Mouse (Mus musculus) neural tube, embryonic 15.5 days (tissue): ENCODE results near the gene Fam222a. TPM values are rescaled to one million over a fixed set of nuclear protein-coding genes. Genes with fewer than 3 reads are reported as not detected.
A peak's percentile ranks its signal among the peaks of the same experiment; 100 is the strongest.

Experiments used
- ATAC-seq: fragments of 200-750 bp; cut with Nextera tagmentation; 2 replicates; pipeline ENCODE4 v1.8.0; 2017; ENCODE audit warnings: mild to moderate bottlenecking, moderate TSS enrichment, moderate library complexity; ENCODE audit not compliant: low FRiP score
- H3K27ac ChIP-seq: fragments of 300-500 bp; sonication (generic); replicated peaks from 2 replicates; pipeline ENCODE4 v1.5.1; 2015; ENCODE audit warnings: mild to moderate bottlenecking, inconsistent platforms
- H3K27me3 ChIP-seq: fragments of 300-500 bp; sonication (generic); replicated peaks from 2 replicates; pipeline ENCODE4 v1.6.1; 2015; ENCODE audit warnings: inconsistent platforms
- H3K36me3 ChIP-seq: fragments of 300-500 bp; sonication (generic); 2 replicates; pipeline ENCODE4 v1.6.1; 2015; ENCODE audit warnings: inconsistent platforms
- H3K4me1 ChIP-seq: fragments of 300-500 bp; sonication (generic); 2 replicates; pipeline ENCODE4 v1.6.1; 2015; ENCODE audit warnings: inconsistent platforms
- H3K4me2 ChIP-seq: fragments of 300-500 bp; sonication (generic); 2 replicates; pipeline ENCODE4 v1.6.1; 2015; ENCODE audit warnings: inconsistent platforms, mild to moderate bottlenecking, moderate library complexity
- H3K4me3 ChIP-seq: fragments of 300-500 bp; sonication (generic); replicated peaks from 2 replicates; pipeline ENCODE4 v1.5.1; 2015; ENCODE audit warnings: mild to moderate bottlenecking, inconsistent platforms
- H3K9ac ChIP-seq: fragments of 300-500 bp; sonication (generic); replicated peaks from 2 replicates; pipeline ENCODE4 v1.6.1; 2015; ENCODE audit warnings: mild to moderate bottlenecking, inconsistent platforms
- H3K9me3 ChIP-seq: fragments of 300-500 bp; sonication (generic); replicated peaks from 2 replicates; pipeline ENCODE4 v1.6.1; 2016; ENCODE audit warnings: inconsistent platforms
- WGBS: fragments of 180-500 bp; shearing (Covaris S2); methylation state at CpG from one replicate; pipeline ENCODE4 v1.1.7; 2015; ENCODE audit warnings: mixed read lengths; 5-methylcytosine and 5-hydroxymethylcytosine counted together
- polyA plus RNA-seq: library from polyadenylated mRNA; unstranded; fragments of >200 nt; fragmentation: Nextera tagmentation; extraction: Ambion mirVana; gene quantifications from 2 replicates; pipeline ENCODE4 v1.2.1, GENCODE M21; 2015

The Fam222a gene
- polyA plus RNA-seq, 1 experiment from 2014 or later, result 4.7 TPM

DNA sequence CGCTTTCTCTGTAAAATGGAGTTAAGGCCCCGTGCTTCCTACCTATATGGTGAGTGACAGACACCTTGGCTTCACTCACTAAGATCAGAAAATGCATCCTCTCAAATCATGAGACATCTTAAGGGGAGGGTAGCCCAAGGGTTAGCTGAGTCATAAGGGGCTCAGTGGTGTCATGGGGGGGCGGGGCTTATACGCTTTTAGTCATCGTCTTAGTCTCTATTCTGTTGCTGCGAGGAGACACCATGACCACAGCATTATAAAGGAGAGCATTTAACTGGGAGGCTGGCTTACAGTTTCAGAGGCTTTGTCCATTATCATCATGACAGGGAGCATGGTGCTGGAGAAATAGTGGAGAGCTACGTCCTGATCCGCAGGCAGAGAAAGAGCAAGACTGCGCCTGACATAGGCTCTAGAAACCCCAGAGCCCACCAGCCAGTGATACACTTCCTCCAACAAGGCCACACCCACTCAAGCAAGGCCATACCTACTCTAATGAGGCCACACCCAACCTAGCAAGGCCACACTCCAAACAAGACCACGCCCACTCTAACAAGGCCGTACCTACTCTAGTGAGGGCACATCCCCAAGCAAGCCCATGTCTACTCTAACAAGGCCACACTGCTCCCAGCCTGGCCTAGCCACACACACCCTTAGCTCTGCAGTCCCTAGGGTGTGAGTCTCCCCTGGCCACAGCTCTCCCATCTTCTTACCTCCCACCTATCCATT is 48.7 kb downstream of the Fam222a start:
- Histone ChIP-seq H3K4me3 (no peak overlapping the region), H3K36me3 (peaks cover 8% of the 10 kb centered on the region), H3K4me2 (no peak overlapping the region), H3K9me3 (no peaks in the 10 kb centered on the region), H3K9ac (no peak overlapping the region), H3K27ac (no peak overlapping the region), H3K27me3 (no peaks in the 10 kb centered on the region; the same call in 1 of the 2 replicates), H3K4me1 (peaks cover 3% of the 10 kb centered on the region; the same call in 1 of the 2 replicates)
- no peak for ATAC-seq
- 76% methylated on average over 11 of the region's 11 CpGs for WGBS

DNA sequence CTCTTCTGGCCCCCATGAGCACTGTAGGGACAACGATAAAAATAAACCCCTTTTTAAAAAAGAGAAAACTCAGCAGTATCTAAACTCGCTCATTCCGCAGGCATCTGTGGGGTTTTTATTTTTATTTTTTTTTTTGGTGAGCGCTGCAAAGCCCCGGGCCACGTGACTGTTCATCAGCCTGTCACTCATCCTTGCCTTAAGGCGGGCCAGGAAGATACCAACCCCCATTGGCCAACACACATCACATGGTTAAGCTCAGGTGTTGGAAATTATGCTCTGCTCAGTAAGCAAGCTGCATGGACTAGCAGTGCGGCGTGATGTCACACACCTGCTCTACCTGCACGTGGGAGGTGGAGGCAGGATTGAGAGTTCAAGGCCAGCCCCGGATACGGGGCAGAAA is 50.0 kb downstream of the Fam222a start:
- no peak for ATAC-seq
- Histone ChIP-seq H3K9me3 (no peaks in the 10 kb centered on the region), H3K9ac (no peak overlapping the region), H3K4me3 (no peak overlapping the region), H3K4me1 (0 out of 2 replicates have a peak, but pooled peaks cover under 1% of the 10 kb centered on the region), H3K27ac (no peak overlapping the region), H3K36me3 (peaks cover 3% of the 10 kb centered on the region; the same call in 1 of the 2 replicates), H3K4me2 (no peak overlapping the region), H3K27me3 (no peaks in the 10 kb centered on the region; the same call in 1 of the 2 replicates)
- 79% methylated on average over 12 of the region's 12 CpGs for WGBS

DNA sequence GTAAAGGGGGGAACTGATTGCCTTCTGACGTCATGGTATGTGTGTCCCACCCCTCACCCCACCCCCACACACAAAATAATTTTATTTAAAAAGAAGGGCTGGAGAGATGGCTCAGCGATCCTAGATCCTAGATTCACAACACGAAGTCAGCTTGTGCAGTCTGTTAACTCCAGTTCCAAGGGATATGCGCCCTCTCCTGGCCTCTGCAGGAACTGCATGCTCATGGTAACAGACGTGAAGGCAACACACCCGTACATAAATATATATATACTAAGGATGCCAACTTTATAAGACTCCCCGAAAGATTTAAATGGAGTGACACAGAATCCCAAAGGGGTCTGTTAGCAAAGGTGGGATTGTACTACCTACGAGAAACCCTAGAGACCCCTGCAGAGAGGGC is 51.0 kb downstream of the Fam222a start:
- Histone ChIP-seq H3K4me2 (no peak overlapping the region), H3K36me3 (0 out of 2 replicates have a peak, but pooled peaks cover under 1% of the 10 kb centered on the region), H3K27ac (no peak overlapping the region), H3K9ac (no peak overlapping the region), H3K4me3 (no peak overlapping the region), H3K4me1 (no peaks in the 10 kb centered on the region), H3K27me3 (no peaks in the 10 kb centered on the region; the same call in 1 of the 2 replicates), H3K9me3 (no peaks in the 10 kb centered on the region)
- no peak for ATAC-seq
- 27% methylated on average over 8 of the region's 8 CpGs for WGBS

DNA sequence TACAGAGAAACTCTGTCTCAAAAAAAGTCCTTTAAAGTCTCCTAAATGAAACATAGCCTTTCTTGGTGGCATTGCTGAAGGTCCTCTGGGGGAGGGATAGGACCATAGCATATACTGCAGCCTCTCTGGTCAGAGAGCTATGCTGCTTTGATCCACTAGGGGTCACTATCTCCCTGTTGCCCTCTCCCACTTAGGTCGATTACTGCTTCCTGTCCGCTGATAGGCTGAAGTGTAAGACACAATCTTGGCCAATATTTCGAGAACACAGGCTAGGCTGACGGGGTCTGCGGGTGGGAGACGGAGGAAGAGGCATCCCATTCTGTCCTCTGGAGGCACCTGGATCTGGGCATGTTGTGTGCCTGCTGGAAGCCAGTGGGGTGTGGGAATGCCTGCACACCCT is 52.5 kb downstream of the Fam222a start:
- Histone ChIP-seq H3K4me1 (no peaks in the 10 kb centered on the region), H3K27me3 (no peaks in the 10 kb centered on the region; the same call in 1 of the 2 replicates), H3K9ac (no peak overlapping the region), H3K36me3 (no peaks in the 10 kb centered on the region), H3K4me3 (no peak overlapping the region), H3K27ac (no peak overlapping the region), H3K9me3 (no peaks in the 10 kb centered on the region), H3K4me2 (no peak overlapping the region)
- 46% methylated on average over 6 of the region's 6 CpGs for WGBS
- no peak for ATAC-seq

DNA sequence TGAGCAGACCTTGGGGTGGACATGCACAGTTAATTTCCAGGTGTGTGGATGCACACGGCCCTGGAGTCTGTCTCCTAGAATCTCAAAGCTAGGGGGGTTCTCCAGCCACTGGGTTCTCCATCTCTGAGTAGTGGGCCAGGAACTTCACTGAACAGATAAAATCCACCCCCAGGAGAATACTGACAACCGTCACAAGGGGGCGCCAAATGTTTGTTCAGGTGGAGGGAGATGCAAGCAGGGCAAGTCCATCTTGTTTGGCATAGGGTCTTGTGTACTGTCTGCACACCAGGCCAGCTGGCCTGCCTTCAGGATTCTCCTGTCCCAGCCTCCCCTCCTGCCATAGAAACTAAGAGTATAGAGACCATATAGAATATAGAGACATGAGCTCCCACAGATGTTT is 57.8 kb downstream of the Fam222a start:
- Histone ChIP-seq H3K4me1 (no peaks in the 10 kb centered on the region), H3K9me3 (no peaks in the 10 kb centered on the region), H3K27me3 (no peaks in the 10 kb centered on the region; the same call in 1 of the 2 replicates), H3K4me2 (no peak overlapping the region), H3K27ac (no peak overlapping the region), H3K4me3 (no peak overlapping the region), H3K36me3 (no peaks in the 10 kb centered on the region), H3K9ac (no peak overlapping the region)
- ATAC-seq, result no peak
- 16% methylated on average over 3 of the region's 3 CpGs for WGBS

DNA sequence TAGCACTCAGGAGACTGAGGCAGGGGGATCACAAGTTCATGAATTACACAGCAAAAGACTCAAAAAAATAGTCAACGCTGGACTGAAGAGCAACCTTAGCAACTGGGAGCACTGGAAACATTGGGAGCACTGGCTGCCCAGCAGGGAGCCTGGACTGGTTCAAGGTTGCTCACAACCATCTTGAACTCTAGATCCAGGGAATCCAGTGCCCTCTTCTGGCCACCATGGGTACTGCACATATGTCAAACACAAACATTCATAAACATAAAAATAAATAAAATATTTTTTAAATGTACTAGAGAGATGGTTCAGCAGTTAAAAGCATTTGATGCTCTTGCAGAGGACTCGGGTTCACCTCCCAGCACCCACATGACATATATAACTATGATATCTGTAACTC is 63.5 kb downstream of the Fam222a start:
- Histone ChIP-seq H3K27me3 (no peaks in the 10 kb centered on the region; the same call in 1 of the 2 replicates), H3K27ac (no peak overlapping the region), H3K4me1 (no peaks in the 10 kb centered on the region), H3K36me3 (no peaks in the 10 kb centered on the region), H3K9me3 (no peaks in the 10 kb centered on the region), H3K9ac (no peak overlapping the region), H3K4me2 (no peak overlapping the region), H3K4me3 (no peak overlapping the region)
- no peak for ATAC-seq
- WGBS, result 49% methylated on average over 2 of the region's 2 CpGs

DNA sequence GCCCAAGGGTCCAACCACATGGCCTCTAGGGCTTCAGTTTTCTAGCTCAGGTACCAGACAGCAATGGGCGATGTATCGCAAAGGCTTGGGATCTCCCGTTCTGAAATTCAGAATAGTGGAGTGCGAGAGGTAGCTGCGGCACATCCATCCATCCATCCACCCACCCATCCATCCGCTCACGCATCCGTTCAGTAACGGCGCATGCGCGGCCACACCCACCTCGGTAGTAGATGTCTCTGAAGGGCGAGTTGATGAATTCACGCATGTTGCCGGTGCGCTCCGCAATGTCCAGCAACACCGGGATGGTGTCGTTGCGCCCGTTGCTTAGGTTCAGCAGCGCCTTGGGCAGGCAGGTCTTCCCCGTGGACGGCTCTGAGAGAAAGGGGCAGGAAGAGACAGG is 68.3 kb downstream of the Fam222a start:
- ATAC-seq, result no peak
- no peak overlapping the region for H3K27ac ChIP-seq
- no peaks in the 10 kb centered on the region for H3K36me3 ChIP-seq
- peaks cover 10% of the 10 kb centered on the region; the same call in 1 of the 2 replicates for H3K27me3 ChIP-seq
- peaks cover 8% of the 10 kb centered on the region for H3K4me1 ChIP-seq
- no peak overlapping the region for H3K4me2 ChIP-seq
- H3K9me3 ChIP-seq, result no peaks in the 10 kb centered on the region
- H3K9ac ChIP-seq, result no peak overlapping the region
- H3K4me3 ChIP-seq, result no peak overlapping the region
- 82% methylated on average over 25 of the region's 25 CpGs for WGBS

DNA sequence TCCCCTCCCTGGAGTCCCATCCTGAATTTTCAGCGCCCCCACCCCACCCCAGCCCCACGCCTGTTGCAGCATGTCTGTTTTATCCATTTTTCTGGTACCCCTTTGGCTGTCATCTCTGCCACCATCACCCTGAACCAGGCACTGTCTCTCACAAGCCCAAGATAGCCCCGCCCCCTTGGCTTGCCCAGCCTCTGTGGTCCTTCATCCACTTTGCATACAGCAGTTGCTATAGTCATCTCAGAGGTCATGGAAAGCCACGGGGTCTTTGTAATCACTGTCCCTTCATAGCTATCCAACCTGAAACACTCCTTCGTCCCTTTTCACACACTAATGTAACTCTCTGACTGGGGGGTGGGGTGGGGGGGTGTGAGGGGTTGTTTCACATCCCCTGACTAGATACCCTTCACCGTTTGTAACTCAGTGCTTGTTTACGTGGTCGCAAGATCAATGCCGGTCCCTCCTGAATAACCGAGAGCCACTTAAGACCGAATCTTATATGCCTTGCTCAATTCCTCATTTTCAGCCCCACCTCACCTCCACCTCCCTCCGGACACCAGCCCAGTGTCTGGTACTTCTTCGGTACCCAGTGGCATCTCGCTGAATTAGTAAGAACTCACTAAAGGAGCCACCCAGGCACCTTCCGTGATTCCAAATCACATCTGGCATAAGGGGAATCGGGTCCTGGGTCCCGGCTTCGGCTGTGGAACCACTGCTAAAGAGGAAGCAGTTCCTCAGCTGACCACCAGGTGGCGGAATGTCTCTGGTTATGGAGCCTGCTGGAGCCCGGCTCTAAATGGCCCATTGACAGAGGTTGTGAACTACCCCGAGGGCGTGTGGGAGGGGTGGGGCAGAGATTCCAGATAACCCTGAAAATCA is 71.2 kb downstream of the Fam222a start:
- 14% methylated on average over 22 of the region's 22 CpGs for WGBS
- no peaks in the 10 kb centered on the region for H3K9me3 ChIP-seq
- peak; percentile 76 for ATAC-seq
- no peaks in the 10 kb centered on the region for H3K36me3 ChIP-seq
- peak overlapping the region; percentile 54 for H3K4me2 ChIP-seq
- peaks cover 8% of the 10 kb centered on the region for H3K4me1 ChIP-seq
- peak overlapping the region; percentile 33; the same call in 1 of the 2 replicates for H3K9ac ChIP-seq
- H3K27ac ChIP-seq, result no peak overlapping the region
- H3K4me3 ChIP-seq, result peak overlapping the region; percentile 23; the same call in 1 of the 2 replicates
- H3K27me3 ChIP-seq, result peaks cover 10% of the 10 kb centered on the region; the same call in 1 of the 2 replicates

DNA sequence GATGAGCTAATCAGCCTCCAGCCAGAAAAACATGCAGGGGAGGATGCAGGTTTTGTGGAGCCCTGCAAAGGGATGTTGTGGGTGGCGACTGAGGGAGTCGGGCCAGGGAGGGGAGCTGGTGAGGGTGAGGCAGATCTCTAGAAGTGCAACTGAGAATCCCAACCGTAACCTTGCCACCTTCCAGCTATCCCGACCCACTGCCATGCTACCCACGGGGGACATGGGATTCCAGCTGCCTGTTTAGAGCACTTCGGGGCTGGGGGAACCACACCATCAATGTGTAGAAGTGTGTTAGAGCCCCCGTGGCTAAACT is 71.8 kb downstream of the Fam222a start:
- H3K4me2 ChIP-seq, result peak overlapping the region; percentile 54
- no peaks in the 10 kb centered on the region for H3K36me3 ChIP-seq
- H3K9ac ChIP-seq, result no peak overlapping the region
- peak overlapping the region; percentile 23; the same call in 1 of the 2 replicates for H3K4me3 ChIP-seq
- no peaks in the 10 kb centered on the region for H3K9me3 ChIP-seq
- ATAC-seq, result 0 out of 2 replicates have a peak, but pooled peaks have one; percentile 10
- peaks cover 8% of the 10 kb centered on the region for H3K4me1 ChIP-seq
- WGBS, result 30% methylated on average over 7 of the region's 7 CpGs
- H3K27me3 ChIP-seq, result peaks cover 10% of the 10 kb centered on the region; the same call in 1 of the 2 replicates
- no peak overlapping the region for H3K27ac ChIP-seq

DNA sequence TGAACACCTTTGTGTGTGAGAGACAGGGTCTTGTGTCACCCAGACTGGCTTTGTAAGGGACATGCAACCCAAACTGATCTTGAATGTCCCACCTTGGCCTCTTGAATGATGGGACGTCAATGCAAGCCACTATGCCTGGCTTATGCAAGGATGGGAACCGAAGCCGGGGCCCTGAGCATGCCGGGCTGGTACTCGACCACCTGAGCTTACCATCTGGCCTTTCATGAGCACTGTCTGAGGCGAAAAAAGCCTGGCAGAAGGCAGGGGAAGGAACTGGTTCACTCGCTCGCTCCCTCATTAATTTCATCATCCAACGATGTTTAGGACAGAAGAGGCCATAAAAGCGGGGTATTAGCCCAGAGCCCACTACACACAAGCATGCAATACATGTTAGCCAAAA is 73.0 kb downstream of the Fam222a start:
- ATAC-seq, result no peak
- H3K27me3 ChIP-seq, result peaks cover 10% of the 10 kb centered on the region; the same call in 1 of the 2 replicates
- H3K4me1 ChIP-seq, result peaks cover 8% of the 10 kb centered on the region
- no peaks in the 10 kb centered on the region for H3K36me3 ChIP-seq
- 60% methylated on average over 10 of the region's 10 CpGs for WGBS
- H3K27ac ChIP-seq, result no peak overlapping the region
- no peak overlapping the region for H3K4me3 ChIP-seq
- H3K4me2 ChIP-seq, result no peak overlapping the region
- H3K9me3 ChIP-seq, result no peaks in the 10 kb centered on the region
- no peak overlapping the region for H3K9ac ChIP-seq

DNA sequence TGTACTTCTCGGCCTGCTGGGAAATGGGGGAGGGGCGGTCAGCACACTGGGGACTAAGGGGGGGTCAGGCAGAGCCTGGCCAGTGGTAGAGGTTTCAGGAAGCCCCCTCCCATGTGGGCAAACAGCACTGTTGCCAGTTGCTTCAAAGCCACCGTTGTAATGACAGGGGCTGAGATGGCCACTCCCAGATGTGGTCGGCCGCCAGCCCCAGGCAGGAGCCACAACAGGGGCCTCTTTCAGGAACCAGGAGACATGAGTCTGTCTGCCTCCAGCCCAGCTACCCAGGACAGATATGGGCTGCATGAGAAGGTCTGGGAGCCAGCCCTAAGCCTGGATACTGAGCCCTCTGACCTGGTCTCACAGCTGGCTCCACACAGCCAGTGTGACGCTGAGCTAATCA is 77.1 kb downstream of the Fam222a start:
- no peak overlapping the region for H3K9ac ChIP-seq
- 0 out of 2 replicates have a peak, but pooled peaks cover 2% of the 10 kb centered on the region for H3K27me3 ChIP-seq
- H3K4me2 ChIP-seq, result no peak overlapping the region
- WGBS, result 58% methylated on average over 6 of the region's 6 CpGs
- H3K27ac ChIP-seq, result no peak overlapping the region
- no peak overlapping the region for H3K4me3 ChIP-seq
- no peaks in the 10 kb centered on the region for H3K36me3 ChIP-seq
- no peaks in the 10 kb centered on the region for H3K9me3 ChIP-seq
- H3K4me1 ChIP-seq, result peaks cover 16% of the 10 kb centered on the region
- ATAC-seq, result no peak
